Mouse (Mus musculus): ENCODE data around the gene Nodal. TPM values are rescaled to one million over a fixed set of nuclear protein-coding genes. Genes with fewer than 3 reads are reported as not detected.
"Not testable (repeated sequence)": the region's sequence is repeated elsewhere in the genome, so short reads cannot be mapped to it uniquely, and the experiment has no call there.

Nodal gene
- polyA plus RNA-seq, 1 experiment from 2014 or later, result not detected

GRCm38 (mm10) chr10:61451931-61452617 lies 34.3 kb downstream of the Nodal start:
- ATAC-seq (peak; percentile 46), DNase-seq (ENCODE audit: low read depth, low spot score) (no peak)
- ChIA-PET POLR2A (interaction anchor here (0.7 kb wide), 1 partner anchor 111 kb away, joined by 3 read pairs; no protein-coding TSS in a partner anchor), CTCF (interaction anchor here (1.3 to 1.7 kb wide), 2 partner anchors 14 to 15 kb away, joined by 3 to 5 read pairs; no protein-coding TSS in a partner anchor)
- in situ Hi-C loops (cut with MboI; ENCODE audit: low pct_unique_long_range_greater_than_20kb), result no loop called here
- TF ChIP-seq CTCF (IDR thresholded peaks at IDR 0.05), result no peak
- H3K27me3 ChIP-seq, result no peaks in the 10 kb centered on the region

- ATAC-seq (peak; percentile 77), DNase-seq (ENCODE audit: low read depth, low spot score) (peak; percentile 92)
- POLR2A ChIA-PET, result no interaction called here
- H3K27me3 ChIP-seq, result no peaks in the 10 kb centered on the region
- in situ Hi-C loops (cut with MboI; ENCODE audit: low pct_unique_long_range_greater_than_20kb), result no loop called here
- CTCF ChIA-PET, result interaction anchor here (1.3 to 1.7 kb wide), 2 partner anchors 14 kb away, joined by 3 to 5 read pairs; no protein-coding TSS in a partner anchor
- TF ChIP-seq CTCF (IDR thresholded peaks at IDR 0.05), result no peak
Measured at GRCm38 (mm10) chr10:61452645-61453044, 34.9 kb downstream of the Nodal start, which contains the start of gene Eif4ebp2. Eif4ebp2 (minus strand) TSS chr10:61452661.

GRCm38 (mm10) chr10:61453171-61453570 lies 35.4 kb downstream of the Nodal start:
- ATAC-seq; CTCF ChIA-PET; H3K27me3 ChIP-seq; in situ Hi-C loops (cut with MboI; ENCODE audit: low pct_unique_long_range_greater_than_20kb); DNase-seq (ENCODE audit: low read depth, low spot score): not testable (repeated sequence)
- POLR2A ChIA-PET, result interaction anchor here (0.7 kb wide), 1 partner anchor 171 kb away, joined by 3 read pairs; no protein-coding TSS in a partner anchor

- ATAC-seq (no peak), DNase-seq (ENCODE audit: low read depth, low spot score) (no peak)
- in situ Hi-C loops (cut with MboI; ENCODE audit: low pct_unique_long_range_greater_than_20kb), result no loop called here
- POLR2A ChIA-PET, result no interaction called here
- CTCF ChIA-PET, result interaction anchor here (1.3 kb wide), 1 partner anchor 146 kb away, joined by 4 read pairs; no protein-coding TSS in a partner anchor
- no peak for TF ChIP-seq CTCF (IDR thresholded peaks at IDR 0.05)
- no peaks in the 10 kb centered on the region for H3K27me3 ChIP-seq
Measured at GRCm38 (mm10) chr10:61457182-61457581, 39.4 kb downstream of the Nodal start.

GRCm38 (mm10) chr10:61465009-61465408 lies 47.2 kb downstream of the Nodal start:
- ATAC-seq (peak; percentile 24), DNase-seq (ENCODE audit: low read depth, low spot score) (no peak)
- H3K27me3 ChIP-seq, result no peaks in the 10 kb centered on the region
- in situ Hi-C loops (cut with MboI; ENCODE audit: low pct_unique_long_range_greater_than_20kb), result loop anchor here (5.0 kb wide), 1 partner anchor 137 kb away; no protein-coding TSS in a partner anchor
- no peak for TF ChIP-seq CTCF (IDR thresholded peaks at IDR 0.05)
- ChIA-PET CTCF (no interaction called here), POLR2A (no interaction called here)

GRCm38 (mm10) chr10:61466242-61466641 lies 48.5 kb downstream of the Nodal start:
- POLR2A ChIA-PET, result no interaction called here
- in situ Hi-C loops (cut with MboI; ENCODE audit: low pct_unique_long_range_greater_than_20kb), result loop anchor here (5.0 kb wide), 1 partner anchor 136 kb away; no protein-coding TSS in a partner anchor
- no peak for ATAC-seq
- no peaks in the 10 kb centered on the region for H3K27me3 ChIP-seq
- no peak for DNase-seq (ENCODE audit: low read depth, low spot score)
- TF ChIP-seq CTCF (IDR thresholded peaks at IDR 0.05), result no peak
- CTCF ChIA-PET, result interaction anchor here (1.1 to 1.8 kb wide), 8 partner anchors 11 to 194 kb away, joined by 3 to 22 read pairs (median 6); partner anchors contain the start of genes Eif4ebp2 and Lrrc20

- TF ChIP-seq CTCF (IDR thresholded peaks at IDR 0.05), result peak; percentile 77
- ChIA-PET POLR2A (no interaction called here), CTCF (interaction anchor here (0.6 to 1.8 kb wide), 17 partner anchors 10 to 195 kb away, joined by 3 to 22 read pairs (median 4); partner anchors contain the start of genes Eif4ebp2 and Lrrc20)
- H3K27me3 ChIP-seq, result no peaks in the 10 kb centered on the region
- DNase-seq (ENCODE audit: low read depth, low spot score) (no peak), ATAC-seq (no peak)
- in situ Hi-C loops (cut with MboI; ENCODE audit: low pct_unique_long_range_greater_than_20kb), result loop anchor here (5.0 kb wide), 1 partner anchor 135 kb away; no protein-coding TSS in a partner anchor
Measured at GRCm38 (mm10) chr10:61466873-61467272, 49.1 kb downstream of the Nodal start.

GRCm38 (mm10) chr10:61468900-61469299 lies 51.1 kb downstream of the Nodal start:
- in situ Hi-C loops (cut with MboI; ENCODE audit: low pct_unique_long_range_greater_than_20kb), result loop anchor here (5.0 kb wide), 1 partner anchor 133 kb away; no protein-coding TSS in a partner anchor
- peak; percentile 60 for ATAC-seq
- no peak for DNase-seq (ENCODE audit: low read depth, low spot score)
- ChIA-PET CTCF (interaction anchor here (0.9 kb wide), 1 partner anchor 21 kb away, joined by 3 read pairs; no protein-coding TSS in a partner anchor), POLR2A (no interaction called here)
- no peak for TF ChIP-seq CTCF (IDR thresholded peaks at IDR 0.05)
- no peaks in the 10 kb centered on the region for H3K27me3 ChIP-seq

GRCm38 (mm10) chr10:61473640-61474039 lies 55.9 kb downstream of the Nodal start:
- POLR2A ChIA-PET, result interaction anchor here (0.7 kb wide), 1 partner anchor 24 kb away, joined by 3 read pairs; no protein-coding TSS in a partner anchor
- no peaks in the 10 kb centered on the region for H3K27me3 ChIP-seq
- CTCF ChIA-PET, result interaction anchor here (1.3 to 1.5 kb wide), 2 partner anchors 8 to 18 kb away, joined by 3 read pairs; no protein-coding TSS in a partner anchor
- DNase-seq (ENCODE audit: low read depth, low spot score) (no peak), ATAC-seq (no peak)
- in situ Hi-C loops (cut with MboI; ENCODE audit: low pct_unique_long_range_greater_than_20kb), result no loop called here
- no peak for TF ChIP-seq CTCF (IDR thresholded peaks at IDR 0.05)

- CTCF ChIA-PET, result interaction anchor here (1.5 kb wide), 1 partner anchor 8 kb away, joined by 3 read pairs; no protein-coding TSS in a partner anchor
- in situ Hi-C loops (cut with MboI; ENCODE audit: low pct_unique_long_range_greater_than_20kb), result no loop called here
- H3K27me3 ChIP-seq, result no peaks in the 10 kb centered on the region
- DNase-seq (ENCODE audit: low read depth, low spot score), result no peak
- POLR2A ChIA-PET, result no interaction called here
- ATAC-seq, result no peak
- no peak for TF ChIP-seq CTCF (IDR thresholded peaks at IDR 0.05)
Measured at GRCm38 (mm10) chr10:61474344-61474743, 56.6 kb downstream of the Nodal start.

Other genes with a start within 250 kb of the Nodal start
- not detected for gene Tbata, start 246.0 kb upstream of the Nodal start, polyA plus RNA-seq (2021)
- gene Adamts14, start 144.5 kb upstream of the Nodal start, polyA plus RNA-seq (2021), result 13.2 TPM
- gene Prf1, start 120.1 kb upstream of the Nodal start, polyA plus RNA-seq (2021), result not detected
- gene Pald1, start 34.4 kb upstream of the Nodal start, polyA plus RNA-seq (2021), result 14.5 TPM
- 47.4 TPM for gene Eif4ebp2, start 34.7 kb downstream of the Nodal start, polyA plus RNA-seq (2021)
- gene Lrrc20, start 57.8 kb downstream of the Nodal start, polyA plus RNA-seq (2021), result 14.0 TPM
- 0.26 TPM for gene Npffr1, start 177.5 kb downstream of the Nodal start, polyA plus RNA-seq (2021)
- gene Ppa1, start 230.6 kb downstream of the Nodal start, polyA plus RNA-seq (2021), result 112 TPM

Data from Patski (cell line).